Mouse (Mus musculus) bone marrow, adult 2 months (tissue): ENCODE measurements around the gene Tyms.

Experiments
- CTCF ChIP-seq: fragments of 200-500 bp; IDR thresholded peaks from 2 replicates; pipeline ENCODE4 v1.5.1; 2011; ENCODE audit warnings: low read length, control low read depth; ENCODE audit not compliant: control insufficient read depth, insufficient read depth
- POLR2A ChIP-seq: fragments of 200-500 bp; IDR thresholded peaks from 2 replicates; pipeline ENCODE4 v1.6.1; 2011; ENCODE audit warnings: low read depth, mild to moderate bottlenecking, control low read depth, low read length, borderline replicate concordance; ENCODE audit not compliant: control insufficient read depth

DNA sequence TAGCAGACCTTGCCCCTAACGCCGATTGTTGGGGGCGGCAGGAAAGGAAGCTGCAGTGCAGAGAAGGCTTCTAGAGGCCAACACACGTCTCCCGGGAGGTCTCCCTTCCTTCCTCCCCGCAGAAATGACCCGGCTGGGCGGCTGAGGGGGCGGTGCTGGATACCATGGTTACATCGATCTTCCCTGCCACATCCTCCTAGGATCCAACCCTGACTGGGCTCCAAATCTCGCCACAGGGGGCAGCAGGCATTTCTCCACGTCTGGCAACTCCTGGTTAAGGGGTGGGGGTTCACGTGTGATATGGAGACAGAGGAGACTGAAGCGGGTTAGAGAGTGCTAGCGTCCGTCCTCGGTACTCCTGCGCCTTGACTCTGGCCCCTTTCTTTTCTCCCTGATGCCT is 37.7 kb upstream of the Tyms start:
- no peak for TF ChIP-seq CTCF
- no peak for TF ChIP-seq POLR2A
